Mouse (Mus musculus) forebrain, embryonic 11.5 days (tissue): ENCODE data around the gene Kif1c. TPM values are rescaled to one million over a fixed set of nuclear protein-coding genes. Genes with fewer than 3 reads are reported as not detected.

Experiments used
- ATAC-seq: fragments of 200-750 bp; cut with Nextera tagmentation; replicated peaks from 2 replicates; pipeline ENCODE4 v1.8.0; 2017; ENCODE audit warnings: moderate TSS enrichment; ENCODE audit not compliant: low FRiP score
- DNase-seq: peaks from one replicate; pipeline ENCODE4 v3.0.0-alpha.2; 2017; ENCODE audit warnings: low spot score
- H3K27ac ChIP-seq: fragments of 300-500 bp; sonication (generic); 2 replicates; pipeline ENCODE4 v1.5.1; 2014; ENCODE audit warnings: low read depth, low read length
- H3K27me3 ChIP-seq: fragments of 300-500 bp; sonication (generic); 2 replicates; pipeline ENCODE4 v1.6.1; 2014; ENCODE audit warnings: mild to moderate bottlenecking, low read length, mixed read lengths; ENCODE audit not compliant: control insufficient read depth, insufficient read depth
- H3K36me3 ChIP-seq: fragments of 300-500 bp; sonication (generic); 2 replicates; pipeline ENCODE4 v1.6.1; 2014; ENCODE audit warnings: mild to moderate bottlenecking, low read length, moderate library complexity, mixed read lengths; ENCODE audit not compliant: control insufficient read depth, insufficient read depth
- H3K4me1 ChIP-seq: fragments of 300-500 bp; sonication (generic); replicated peaks from 2 replicates; pipeline ENCODE4 v1.6.1; 2014; ENCODE audit warnings: low read length, mixed read lengths; ENCODE audit not compliant: control insufficient read depth, insufficient read depth
- H3K4me2 ChIP-seq: fragments of 300-500 bp; sonication (generic); 2 replicates; pipeline ENCODE4 v1.6.1; 2014; ENCODE audit warnings: low read depth, mild to moderate bottlenecking, low read length, moderate library complexity, mixed read lengths; ENCODE audit not compliant: severe bottlenecking
- H3K4me3 ChIP-seq: fragments of 300-500 bp; sonication (generic); 2 replicates; pipeline ENCODE4 v1.5.1; 2014; ENCODE audit warnings: low read depth, low read length
- H3K9ac ChIP-seq: fragments of 300-500 bp; sonication (generic); 2 replicates; pipeline ENCODE4 v1.6.1; 2014; ENCODE audit warnings: low read length
- H3K9me3 ChIP-seq: fragments of 300-500 bp; sonication (generic); 2 replicates; pipeline ENCODE4 v1.6.1; 2016; ENCODE audit warnings: low read length, mixed read lengths; ENCODE audit not compliant: control insufficient read depth
- WGBS: fragments of 180-500 bp; shearing (Covaris S2); extraction: QIAGEN DNeasy Blood & Tissue Kit; methylation state at CpG from one replicate; pipeline ENCODE4 v1.1.7; 2014; 5-methylcytosine and 5-hydroxymethylcytosine counted together
- polyA plus RNA-seq: library from polyadenylated mRNA; unstranded; fragments of >200 nt; fragmentation: Nextera tagmentation; extraction: Ambion mirVana; gene quantifications from 2 replicates; pipeline ENCODE4 v1.2.1, GENCODE M21; 2014

Kif1c gene
- polyA plus RNA-seq = 6.4 and 6.9 TPM in 2 replicates

- 1% methylated on average over 69 of the region's 69 CpGs for WGBS
- peak; percentile 93 for ATAC-seq
- H3K36me3 ChIP-seq = peaks cover 2% of the 10 kb centered on the region; the same call in 1 of the 2 replicates
Observed at GRCm38 (mm10) chr11:70699722-70700556, at the start of gene Kif1c, which contains the start of gene Inca1. TSS of gene Kif1c (plus strand) at chr11:70700548. TSS of gene Inca1 (minus strand) at chr11:70700155.

GRCm38 (mm10) chr11:70651391-70651790 is 49.0 kb upstream of the Kif1c start:
- H3K4me1 ChIP-seq = peaks cover 29% of the 10 kb centered on the region
- no peaks in the 10 kb centered on the region for H3K27me3 ChIP-seq
- 82% methylated on average over 2 of the region's 2 CpGs for WGBS
- no peak overlapping the region for H3K4me2 ChIP-seq
- H3K9ac ChIP-seq = no peak overlapping the region
- H3K9me3 ChIP-seq = no peaks in the 10 kb centered on the region
- no peak overlapping the region for H3K4me3 ChIP-seq
- DNase-seq = no peak
- no peak overlapping the region for H3K27ac ChIP-seq
- H3K36me3 ChIP-seq = peaks cover 21% of the 10 kb centered on the region
- no peak for ATAC-seq

More at GRCm38 (mm10) chr11:70699722-70700556, at the start of gene Kif1c, which contains the start of gene Inca1:
- DNase-seq = peak; percentile 96
- Histone ChIP-seq H3K4me1 (peaks cover 9% of the 10 kb centered on the region; the same call in 1 of the 2 replicates), H3K4me2 (peak within 1 kb of the TSS; percentile 76), H3K4me3 (peak within 1 kb of the TSS; percentile 91), H3K9ac (peak within 1 kb of the TSS; percentile 86), H3K27ac (peak within 1 kb of the TSS; percentile 70), H3K27me3 (no peaks in the 10 kb centered on the region), H3K9me3 (no peaks in the 10 kb centered on the region)

- H3K9ac ChIP-seq = peak overlapping the region; percentile 98
- H3K4me1 ChIP-seq = peaks cover 36% of the 10 kb centered on the region
- H3K9me3 ChIP-seq = no peaks in the 10 kb centered on the region
- peak overlapping the region; percentile 99 for H3K4me3 ChIP-seq
- ATAC-seq (no peak), DNase-seq (peak; percentile 50)
- H3K36me3 ChIP-seq = peaks cover 21% of the 10 kb centered on the region
- peak overlapping the region; percentile 97 for H3K4me2 ChIP-seq
- H3K27me3 ChIP-seq = no peaks in the 10 kb centered on the region
- H3K27ac ChIP-seq = no peak overlapping the region
- WGBS = 76% methylated on average over 12 of the region's 12 CpGs
Observed at GRCm38 (mm10) chr11:70652029-70652883, 48.1 kb upstream of the Kif1c start.

- Histone ChIP-seq H3K4me3 (peak overlapping the region; percentile 99), H3K27me3 (no peaks in the 10 kb centered on the region), H3K4me2 (peak overlapping the region; percentile 97), H3K36me3 (peaks cover 21% of the 10 kb centered on the region), H3K27ac (peak overlapping the region; percentile 94), H3K4me1 (peaks cover 35% of the 10 kb centered on the region), H3K9me3 (no peaks in the 10 kb centered on the region), H3K9ac (peak overlapping the region; percentile 98)
- no peak for ATAC-seq
- DNase-seq = peak; percentile 41
- 64% methylated on average over 6 of the region's 6 CpGs for WGBS
Observed at GRCm38 (mm10) chr11:70652884-70653344, 47.4 kb upstream of the Kif1c start.

- Histone ChIP-seq H3K9me3 (no peaks in the 10 kb centered on the region), H3K4me2 (peak overlapping the region; percentile 97), H3K4me1 (peaks cover 31% of the 10 kb centered on the region), H3K36me3 (peaks cover 21% of the 10 kb centered on the region), H3K27me3 (no peaks in the 10 kb centered on the region), H3K27ac (peak overlapping the region; percentile 94), H3K4me3 (peak overlapping the region; percentile 99), H3K9ac (peak overlapping the region; percentile 98)
- 1% methylated on average over 63 of the region's 63 CpGs for WGBS
- DNase-seq = peak; percentile 86
- peak; percentile 58 for ATAC-seq
Observed at GRCm38 (mm10) chr11:70653345-70654197, 46.8 kb upstream of the Kif1c start.

GRCm38 (mm10) chr11:70654198-70654922 is 46.0 kb upstream of the Kif1c start, which contains the start of gene Pfn1:
TSS of gene Pfn1 (minus strand) at chr11:70654644.
- ATAC-seq (peak; percentile 38), DNase-seq (peak; percentile 92)
- Histone ChIP-seq H3K27me3 (no peaks in the 10 kb centered on the region), H3K4me3 (peak within 1 kb of the TSS; percentile 99), H3K9ac (peak within 1 kb of the TSS; percentile 98), H3K36me3 (peaks cover 18% of the 10 kb centered on the region), H3K27ac (peak within 1 kb of the TSS; percentile 94), H3K4me1 (peaks cover 29% of the 10 kb centered on the region), H3K4me2 (peak within 1 kb of the TSS; percentile 97), H3K9me3 (no peaks in the 10 kb centered on the region)
- WGBS = under 1% methylated on average over 57 of the region's 61 CpGs

GRCm38 (mm10) chr11:70654923-70655570 is 45.3 kb upstream of the Kif1c start:
- ATAC-seq = peak; percentile 48
- peak overlapping the region; percentile 94 for H3K27ac ChIP-seq
- peak overlapping the region; percentile 99 for H3K4me3 ChIP-seq
- H3K27me3 ChIP-seq = no peaks in the 10 kb centered on the region
- H3K36me3 ChIP-seq = peaks cover 12% of the 10 kb centered on the region
- WGBS = under 1% methylated on average over 48 of the region's 48 CpGs
- peak overlapping the region; percentile 98 for H3K9ac ChIP-seq
- H3K9me3 ChIP-seq = no peaks in the 10 kb centered on the region
- peak overlapping the region; percentile 97 for H3K4me2 ChIP-seq
- DNase-seq = peak; percentile 88
- H3K4me1 ChIP-seq = peaks cover 29% of the 10 kb centered on the region
